Mouse (Mus musculus): ENCODE results near the gene Tgds.

DNA sequence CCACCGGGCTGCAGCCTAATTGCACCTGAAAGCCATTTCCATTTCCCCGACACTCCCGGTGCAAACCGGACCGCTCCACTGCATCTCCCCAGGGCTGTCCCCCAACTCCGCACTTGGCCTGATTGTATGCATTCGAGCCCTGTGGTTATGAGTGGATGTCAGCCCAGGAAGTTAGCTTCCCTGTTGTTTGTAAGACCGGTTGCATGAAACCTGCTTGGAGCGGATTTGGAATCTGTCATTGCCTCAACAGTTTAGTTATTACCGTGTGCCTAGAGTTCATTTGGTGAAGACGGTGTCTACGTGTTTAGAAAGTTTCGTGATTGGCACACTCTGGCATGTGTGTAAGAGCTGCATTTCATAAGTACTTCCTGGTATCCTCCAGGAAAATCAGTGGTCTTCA lies 4.9 kb upstream of the Tgds start:
- TF ChIP-seq CTCF (IDR thresholded peaks at IDR 0.05; ENCODE audit: low read depth, low read length), result no peak
- no peak for TF ChIP-seq POLR2AphosphoS5 (IDR thresholded peaks at IDR 0.05; ENCODE audit: insufficient replicate concordance, low read depth, low read length)
- no peak for TF ChIP-seq GATA1 (IDR thresholded peaks at IDR 0.05; ENCODE audit: borderline replicate concordance, low read length)
- TF ChIP-seq GATA2 (IDR thresholded peaks at IDR 0.05; ENCODE audit: borderline replicate concordance, low read depth, low read length), result no peak
